Mouse (Mus musculus): ENCODE measurements around the gene Tbx4.

Gene Tbx4

DNA sequence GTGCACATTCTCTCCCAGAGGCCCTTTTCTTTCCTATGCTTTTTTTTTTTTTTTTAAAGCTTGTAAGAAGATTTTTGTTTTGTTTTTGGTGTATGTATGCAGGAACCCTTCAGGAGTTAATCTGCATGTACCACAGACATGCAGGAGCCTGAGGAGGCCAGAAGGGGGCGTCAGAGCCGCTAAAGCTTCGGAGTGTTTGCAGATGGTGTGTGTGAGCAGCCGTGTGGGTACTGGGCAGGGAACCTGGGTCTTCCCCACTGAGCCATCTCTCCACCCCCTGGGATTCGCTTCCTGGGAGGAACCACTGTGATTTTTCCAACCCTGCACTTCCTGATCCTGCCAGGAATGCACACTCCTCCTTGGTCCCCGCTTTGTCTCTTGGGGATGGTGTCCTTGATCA is 35.5 kb upstream of the Tbx4 start:
- 50% methylated on average over 6 of the region's 6 CpGs for WGBS

DNA sequence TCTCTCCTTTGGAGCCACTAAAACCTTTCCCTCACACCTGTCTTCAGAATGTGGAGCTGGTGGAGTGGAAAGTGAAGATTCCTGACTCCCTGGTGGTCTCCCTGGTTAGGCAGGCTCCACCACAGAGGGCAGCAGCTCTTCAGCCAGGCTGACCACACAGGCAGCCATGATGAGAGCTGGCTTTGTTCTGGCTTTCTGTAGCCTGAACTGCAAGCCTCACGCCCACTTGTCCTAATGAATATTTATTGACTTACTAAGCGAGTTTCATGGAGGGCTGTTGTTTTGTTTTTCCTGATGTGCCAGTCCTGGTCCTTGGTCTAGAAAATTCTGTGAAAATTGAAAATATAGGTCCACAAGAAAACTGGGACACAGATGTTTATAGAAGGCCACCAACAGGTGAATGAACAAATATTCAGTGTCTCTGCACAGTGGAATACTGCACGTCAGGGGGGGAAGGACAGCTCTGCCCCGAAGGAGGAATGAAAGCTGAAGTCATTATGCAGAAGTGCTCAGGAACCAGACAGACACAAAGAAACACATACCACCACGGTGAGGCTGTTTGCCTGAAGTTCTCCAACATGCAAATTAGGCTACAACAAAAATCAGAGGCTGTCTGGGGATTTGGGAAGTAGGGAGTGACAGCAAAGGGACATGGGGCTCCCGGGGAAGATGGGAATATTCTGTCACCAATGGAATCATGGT is 28.1 kb upstream of the Tbx4 start:
- 27% methylated on average over 6 of the region's 6 CpGs for WGBS

DNA sequence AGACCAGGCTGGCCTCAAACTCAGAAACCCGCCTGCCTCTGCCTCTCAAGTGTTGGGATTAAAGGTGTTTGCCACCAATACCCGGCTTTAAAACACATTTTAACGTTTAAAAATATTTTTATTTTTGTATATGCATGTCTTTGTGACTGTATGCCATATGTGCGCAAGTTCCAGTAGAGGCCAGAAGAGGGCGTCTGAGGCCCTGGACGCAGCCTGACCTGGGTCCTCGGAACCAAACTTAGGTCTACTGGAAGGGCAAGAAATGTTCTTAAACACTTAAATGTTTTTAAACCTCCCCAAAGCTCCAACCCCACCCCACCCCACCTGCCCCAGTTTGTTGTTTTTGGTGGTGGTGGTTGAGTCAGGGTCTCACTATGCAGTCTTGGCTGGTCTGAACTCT is 21.9 kb upstream of the Tbx4 start:
- WGBS: 43% methylated on average over 7 of the region's 7 CpGs

DNA sequence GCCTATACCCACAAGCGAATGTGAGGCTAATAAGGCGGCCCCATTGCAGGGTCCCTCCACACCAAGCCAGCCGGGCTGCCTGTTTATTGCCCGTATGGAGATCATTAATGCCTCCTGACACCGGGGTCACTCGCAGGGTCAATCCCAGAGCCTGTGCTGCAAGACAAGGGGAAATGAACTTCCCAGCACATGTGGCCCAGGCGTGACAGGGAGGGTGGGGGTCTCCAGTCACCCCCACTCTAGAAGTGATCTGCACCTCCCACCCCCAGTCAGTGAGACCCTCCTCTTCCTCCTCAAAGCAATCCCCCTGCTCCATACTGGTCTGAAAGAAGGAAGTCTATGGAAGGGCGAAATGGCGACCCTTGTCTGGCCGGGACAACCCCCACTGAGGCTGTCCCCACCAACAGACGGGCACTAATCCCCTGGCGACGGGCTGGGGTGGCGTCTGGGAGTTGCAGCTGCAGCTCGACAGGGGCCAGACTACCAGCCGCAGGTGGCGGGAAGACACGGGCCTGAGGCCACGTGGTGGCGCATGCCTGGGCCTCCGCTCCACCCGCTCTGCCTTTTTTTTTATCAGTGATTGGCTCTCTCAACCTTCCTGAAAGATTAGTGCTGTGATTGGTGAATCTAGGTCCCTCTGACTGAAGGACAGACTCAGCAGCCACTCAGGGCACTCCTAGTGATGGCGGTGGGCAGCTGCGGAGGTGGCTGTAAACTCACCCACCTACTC is 10.0 kb upstream of the Tbx4 start:
- 74% methylated on average over 24 of the region's 24 CpGs for WGBS

DNA sequence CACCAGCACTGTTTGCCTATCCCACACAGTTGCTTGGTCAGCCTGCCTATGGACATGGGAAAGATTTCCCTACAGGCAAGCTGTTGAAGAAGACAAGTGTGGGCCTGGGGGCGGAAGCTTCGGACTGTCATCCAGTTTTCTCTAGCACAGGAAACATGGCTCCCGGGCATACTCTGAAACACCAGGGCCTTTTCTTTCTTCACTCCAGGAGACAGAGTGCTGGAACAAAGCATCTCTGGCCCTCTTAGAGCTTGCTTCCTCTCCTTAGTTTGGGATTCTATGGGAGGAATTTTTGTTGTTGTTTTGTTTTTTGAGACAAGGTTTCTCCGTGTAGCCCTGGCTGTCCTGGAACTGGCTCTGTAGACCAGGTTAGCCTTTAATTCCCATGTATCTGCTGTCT is 1.7 kb upstream of the Tbx4 start:
- WGBS: 73% methylated on average over 4 of the region's 4 CpGs

DNA sequence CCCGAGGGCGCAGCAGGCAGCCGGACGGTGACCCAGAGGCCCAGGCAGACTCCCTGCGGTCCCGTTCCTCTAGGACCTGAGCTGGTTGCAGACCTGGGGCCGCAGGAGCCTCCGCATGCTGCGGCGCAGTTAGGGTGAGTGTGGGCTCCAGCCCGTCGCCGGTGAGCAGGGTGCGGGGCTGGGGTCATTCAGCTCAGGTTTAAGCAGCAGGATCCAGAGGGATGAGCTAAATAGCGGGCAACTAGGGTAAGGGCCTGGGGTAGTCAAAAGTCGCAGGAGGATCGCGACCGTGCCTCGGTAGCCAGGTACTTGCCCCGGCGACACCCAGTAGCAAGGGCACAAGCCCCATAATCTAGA is 185 bp downstream of the Tbx4 start:
- 12% methylated on average over 22 of the region's 22 CpGs for WGBS

DNA sequence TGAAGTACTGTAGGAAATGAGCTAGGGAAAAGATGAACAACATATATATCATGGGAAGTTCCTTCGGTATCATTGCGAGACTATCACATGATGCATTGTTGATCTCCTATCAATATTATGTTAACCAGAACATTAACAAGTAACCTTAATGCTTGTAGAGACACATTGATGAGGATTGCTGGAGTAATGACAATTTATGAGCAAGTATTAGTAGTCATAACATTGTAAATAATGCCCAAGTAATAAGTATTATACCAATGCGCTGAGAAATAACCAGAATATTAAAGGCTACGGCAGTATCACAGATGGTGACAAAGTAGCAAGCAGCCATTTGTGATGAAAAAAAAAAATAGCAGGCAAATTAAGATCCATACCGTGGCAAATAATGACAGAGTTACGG is 1.1 kb downstream of the Tbx4 start:
- WGBS: 26% methylated on average over 6 of the region's 6 CpGs

DNA sequence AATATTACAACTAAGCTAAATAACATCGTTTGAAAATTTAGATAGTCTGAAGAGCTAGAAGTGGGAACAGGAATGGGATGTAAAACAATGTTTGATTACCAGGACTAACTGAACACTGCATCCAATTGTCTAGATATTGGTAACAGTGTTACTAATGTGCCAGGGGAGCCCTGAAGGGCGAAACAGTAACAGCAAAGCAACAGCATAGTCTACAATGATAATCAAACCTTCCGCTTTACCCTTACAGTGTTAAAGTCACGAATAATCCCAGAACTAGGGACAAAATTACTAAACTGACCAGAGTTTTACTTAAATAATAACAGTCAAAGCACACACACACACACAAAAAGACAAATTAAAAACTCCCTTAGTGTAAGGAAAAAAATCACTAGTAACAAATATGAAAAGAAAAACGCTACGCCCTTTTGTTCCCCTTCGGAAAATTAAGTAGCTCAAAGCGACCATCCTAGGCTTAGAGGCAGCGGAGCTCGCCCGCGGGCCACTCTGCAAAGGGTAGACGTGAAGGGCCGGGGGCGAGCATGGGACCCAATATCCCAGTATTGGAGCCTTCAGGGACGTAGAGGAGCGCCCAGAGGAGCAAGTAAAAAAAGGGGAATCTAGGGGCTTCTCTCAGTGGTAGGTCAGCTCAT is 1.7 kb downstream of the Tbx4 start:
- 14% methylated on average over 17 of the region's 17 CpGs for WGBS

DNA sequence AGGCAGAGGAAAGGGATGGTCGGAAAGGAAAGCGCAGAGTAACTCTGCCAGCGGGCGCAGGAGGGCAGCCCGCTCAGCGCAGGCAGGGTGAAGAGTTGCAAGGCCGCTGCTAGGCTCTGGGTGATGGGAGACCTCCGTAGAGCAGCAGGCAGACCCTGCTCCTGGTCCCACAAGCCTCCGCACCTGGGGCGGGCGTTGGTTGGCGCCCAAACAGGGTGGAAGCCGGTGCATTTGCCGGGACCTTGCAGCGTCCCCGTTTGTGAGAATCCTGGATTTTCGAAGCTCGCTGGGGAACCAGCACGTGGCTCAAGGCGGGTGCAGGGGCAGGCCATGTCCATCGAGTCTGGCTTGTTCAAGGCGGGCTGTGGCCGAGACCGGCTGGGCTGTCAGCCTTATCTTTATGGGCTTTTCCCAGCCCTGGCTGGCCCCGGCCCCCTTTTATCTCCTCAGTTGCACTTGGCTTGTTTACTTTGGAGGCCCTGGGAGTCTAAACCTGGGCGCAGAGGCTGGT is 2.3 kb downstream of the Tbx4 start:
- 14% methylated on average over 26 of the region's 26 CpGs for WGBS

DNA sequence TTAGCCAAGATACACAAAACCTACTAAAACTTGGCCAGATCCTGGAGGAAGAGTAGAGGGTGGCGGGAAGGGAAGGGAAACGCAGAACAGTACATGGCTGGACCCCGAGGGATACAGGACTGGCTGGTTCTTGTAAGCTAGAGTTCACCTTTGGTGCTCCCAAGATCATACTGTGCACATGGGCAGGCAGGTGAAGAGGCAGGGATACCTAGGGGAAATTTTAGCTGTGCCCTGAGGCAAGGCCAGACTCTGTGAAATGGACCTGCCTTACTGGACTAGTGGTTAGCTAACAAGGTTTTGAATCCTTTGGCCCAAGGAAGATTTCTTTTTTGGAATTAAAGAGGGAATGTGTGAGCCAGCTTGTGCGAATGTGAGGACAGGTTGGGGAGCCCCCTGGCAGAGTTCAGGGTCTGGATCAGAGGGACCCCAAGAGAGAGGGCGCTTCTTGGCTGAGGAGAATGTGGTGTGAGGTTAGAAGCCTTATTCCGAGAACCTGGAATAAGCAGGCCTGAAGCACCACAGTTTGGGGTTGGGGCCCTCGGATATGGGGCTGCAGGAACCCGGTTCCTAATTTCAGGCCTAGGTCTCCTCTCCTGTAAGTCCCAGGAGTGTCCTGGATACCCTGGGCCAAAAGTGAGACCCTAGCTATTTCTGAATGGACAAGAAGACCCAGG is 3.0 kb downstream of the Tbx4 start:
- WGBS: 45% methylated on average over 8 of the region's 8 CpGs

DNA sequence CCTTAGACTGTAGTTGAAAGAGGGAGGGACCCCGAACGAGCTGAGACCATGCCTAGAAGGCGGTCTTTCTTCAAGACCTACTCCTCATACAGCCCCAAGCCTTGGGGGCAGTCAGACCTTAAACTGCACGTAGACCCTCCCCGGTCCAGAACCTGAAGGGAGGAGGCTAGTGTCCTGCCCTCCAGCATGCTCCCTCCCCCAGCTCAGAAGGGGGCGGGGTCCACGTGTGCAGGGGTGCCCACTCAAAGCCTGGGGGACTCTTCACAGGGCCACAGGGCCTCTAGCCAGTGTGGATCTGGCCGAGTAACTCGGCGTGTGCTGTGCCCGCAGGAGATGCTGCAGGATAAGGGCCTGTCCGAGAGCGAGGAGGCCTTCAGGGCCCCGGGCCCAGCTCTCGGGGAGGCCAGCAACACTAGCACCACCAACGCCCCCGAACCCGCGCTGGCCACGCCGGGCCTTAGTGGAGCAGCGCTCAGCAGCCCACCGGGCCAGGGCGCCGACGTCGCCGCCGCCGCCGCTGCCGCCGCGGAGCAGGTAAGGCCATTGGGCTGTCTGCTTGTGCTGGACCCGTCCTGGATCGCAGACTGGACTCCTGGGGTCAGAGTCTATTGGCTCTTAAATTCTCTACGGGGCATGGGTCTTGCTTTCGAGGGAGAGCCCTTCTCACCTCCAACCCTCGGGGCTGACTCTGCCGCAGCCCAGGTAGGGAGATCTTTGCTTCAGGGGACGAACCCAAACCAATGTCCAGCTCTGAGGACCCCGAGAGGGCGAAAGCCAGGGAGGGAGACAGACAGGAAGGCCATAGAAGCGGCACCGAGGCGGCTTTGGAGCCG is 3.7 kb downstream of the Tbx4 start:
- WGBS: 9% methylated on average over 47 of the region's 47 CpGs

DNA sequence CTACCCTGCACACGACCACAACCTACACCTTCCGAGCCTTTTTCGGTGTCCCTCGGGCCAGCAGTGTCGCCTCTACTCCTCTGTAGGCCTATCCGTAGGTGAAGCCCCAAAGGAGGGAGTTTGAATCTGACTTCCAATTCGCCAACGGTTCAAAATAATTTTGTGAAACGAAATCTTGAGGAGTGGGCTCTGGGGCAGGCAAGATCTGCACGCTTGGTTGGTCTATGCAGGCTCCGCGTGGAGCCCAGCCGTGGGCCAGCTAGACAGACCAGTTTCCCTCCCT is 4.3 kb downstream of the Tbx4 start:
- WGBS: 9% methylated on average over 13 of the region's 13 CpGs

DNA sequence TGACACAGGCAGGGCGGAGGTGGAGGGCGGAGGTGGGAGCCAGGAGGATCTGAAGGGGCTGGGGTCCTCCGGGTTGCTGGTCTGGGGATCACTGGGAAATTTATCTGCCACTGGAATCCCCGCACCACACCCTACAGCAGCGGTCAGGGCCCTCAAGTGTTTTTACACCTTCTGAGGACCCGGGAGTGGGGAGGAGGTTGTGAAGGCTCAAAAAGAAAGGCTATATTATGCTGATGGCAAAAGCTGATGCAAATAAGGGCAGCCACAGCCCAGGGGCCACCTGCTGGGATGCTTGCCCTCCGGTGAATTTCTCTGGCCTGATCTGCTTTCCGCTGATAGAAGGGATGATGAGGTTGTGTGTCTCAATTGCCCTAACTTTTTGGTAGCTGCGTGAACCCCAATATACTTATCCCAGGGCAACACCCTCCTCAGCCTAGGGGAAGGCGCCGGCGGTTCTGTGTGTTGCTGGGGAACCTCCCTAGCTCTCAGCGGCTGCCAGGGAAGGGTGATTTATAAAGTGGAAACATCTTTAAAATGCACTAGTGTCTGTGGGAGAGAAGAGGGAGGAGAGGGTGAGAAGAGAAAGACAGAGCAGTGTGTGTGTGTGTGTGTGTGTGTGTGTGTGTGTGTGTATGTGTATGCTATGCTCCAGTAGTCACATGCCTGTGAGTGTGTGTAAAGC is 4.9 kb downstream of the Tbx4 start:
- 10% methylated on average over 13 of the region's 13 CpGs for WGBS

DNA sequence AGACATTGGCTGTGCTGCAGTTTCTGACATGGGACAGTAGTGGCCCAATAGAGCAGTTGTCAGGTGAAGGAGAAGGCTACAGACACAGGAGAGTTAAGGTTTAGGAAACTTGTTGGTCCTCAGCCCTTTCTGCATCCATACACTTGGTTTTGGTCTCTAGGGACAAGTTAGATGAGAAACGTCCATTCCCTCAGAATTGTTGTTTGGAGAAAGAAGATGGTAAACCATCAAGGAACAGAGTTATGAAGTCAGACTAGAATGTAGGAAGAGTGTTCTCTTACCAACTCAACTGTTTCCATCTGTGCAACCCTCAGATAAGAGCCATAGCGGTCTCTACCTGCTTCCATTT is 5.4 kb downstream of the Tbx4 start:
- 18% methylated on average over 2 of the region's 2 CpGs for WGBS

DNA sequence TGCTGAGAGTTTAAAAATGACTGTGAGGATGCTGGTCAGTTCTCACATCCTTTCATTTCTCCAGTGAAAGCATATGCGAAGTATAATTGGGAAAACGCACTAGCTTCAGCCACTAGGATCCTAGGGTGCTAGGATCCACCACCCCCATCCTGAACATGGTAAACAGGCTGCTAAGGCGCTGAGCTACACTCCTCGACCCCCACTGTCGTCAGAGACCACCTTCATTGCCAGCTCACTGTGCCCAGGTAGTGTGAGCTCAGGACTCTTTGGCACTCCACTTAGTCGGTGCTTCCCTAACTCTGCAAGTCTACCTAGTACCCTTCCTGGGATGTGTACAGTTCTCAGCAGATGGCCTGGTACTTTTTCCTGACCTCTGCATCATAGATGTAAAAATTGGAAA is 6.5 kb downstream of the Tbx4 start:
- WGBS: 11% methylated on average over 6 of the region's 6 CpGs

DNA sequence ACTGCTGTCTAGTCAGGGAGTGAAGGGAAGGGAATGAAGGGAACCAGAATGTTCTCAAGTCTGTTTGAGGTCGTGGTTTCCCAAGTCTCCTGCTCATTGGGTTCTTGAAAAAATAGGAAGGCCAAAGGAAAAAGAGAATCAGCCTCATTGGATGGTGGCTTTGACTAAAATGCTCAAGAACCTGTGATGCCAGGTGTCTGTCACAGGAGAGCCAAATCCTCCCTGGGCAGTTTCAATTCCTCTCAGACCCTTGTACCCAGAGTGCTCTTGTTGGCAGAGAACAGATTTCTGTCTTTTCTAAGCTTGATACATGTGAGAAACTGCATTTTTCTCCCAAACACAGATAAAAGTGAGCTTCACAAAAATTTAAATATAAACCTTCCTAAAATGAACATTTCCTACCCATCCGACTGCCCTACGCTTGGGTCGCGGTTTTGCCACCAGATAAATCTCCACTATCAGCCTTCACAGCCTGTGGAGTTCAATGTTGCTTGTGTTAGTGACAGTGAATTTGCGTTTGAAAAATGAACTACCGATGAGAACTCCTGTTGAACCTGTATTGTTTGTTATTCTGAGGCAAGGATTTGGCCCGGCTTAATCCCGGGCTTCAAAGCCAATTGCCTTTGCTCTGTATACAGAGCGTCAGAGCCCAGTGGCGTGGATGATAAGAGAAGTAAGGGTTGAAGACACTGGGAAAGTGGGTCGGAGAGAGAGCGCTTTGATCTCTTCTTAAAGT is 7.3 kb downstream of the Tbx4 start:
- 21% methylated on average over 13 of the region's 13 CpGs for WGBS

DNA sequence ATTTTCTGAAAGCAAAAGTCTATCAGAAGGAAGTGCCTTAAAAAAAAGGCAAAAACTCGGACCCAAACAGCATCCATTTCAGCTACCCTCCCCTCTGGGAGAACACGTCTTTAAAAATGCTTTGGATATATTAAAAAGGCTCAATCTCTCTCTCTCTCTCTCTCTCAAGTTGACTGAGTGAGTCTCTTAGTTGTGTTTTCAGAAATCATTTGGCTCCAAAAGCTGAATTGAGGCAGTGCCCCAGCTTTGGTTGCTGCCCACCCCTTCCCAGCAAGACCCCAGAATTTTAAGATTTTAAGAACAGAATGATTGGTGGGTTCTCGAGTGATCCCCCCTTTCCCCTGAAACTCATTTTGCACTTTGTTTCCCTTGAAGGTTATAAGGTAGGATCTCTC is 7.9 kb downstream of the Tbx4 start:
- WGBS: 30% methylated on average over 3 of the region's 3 CpGs

DNA sequence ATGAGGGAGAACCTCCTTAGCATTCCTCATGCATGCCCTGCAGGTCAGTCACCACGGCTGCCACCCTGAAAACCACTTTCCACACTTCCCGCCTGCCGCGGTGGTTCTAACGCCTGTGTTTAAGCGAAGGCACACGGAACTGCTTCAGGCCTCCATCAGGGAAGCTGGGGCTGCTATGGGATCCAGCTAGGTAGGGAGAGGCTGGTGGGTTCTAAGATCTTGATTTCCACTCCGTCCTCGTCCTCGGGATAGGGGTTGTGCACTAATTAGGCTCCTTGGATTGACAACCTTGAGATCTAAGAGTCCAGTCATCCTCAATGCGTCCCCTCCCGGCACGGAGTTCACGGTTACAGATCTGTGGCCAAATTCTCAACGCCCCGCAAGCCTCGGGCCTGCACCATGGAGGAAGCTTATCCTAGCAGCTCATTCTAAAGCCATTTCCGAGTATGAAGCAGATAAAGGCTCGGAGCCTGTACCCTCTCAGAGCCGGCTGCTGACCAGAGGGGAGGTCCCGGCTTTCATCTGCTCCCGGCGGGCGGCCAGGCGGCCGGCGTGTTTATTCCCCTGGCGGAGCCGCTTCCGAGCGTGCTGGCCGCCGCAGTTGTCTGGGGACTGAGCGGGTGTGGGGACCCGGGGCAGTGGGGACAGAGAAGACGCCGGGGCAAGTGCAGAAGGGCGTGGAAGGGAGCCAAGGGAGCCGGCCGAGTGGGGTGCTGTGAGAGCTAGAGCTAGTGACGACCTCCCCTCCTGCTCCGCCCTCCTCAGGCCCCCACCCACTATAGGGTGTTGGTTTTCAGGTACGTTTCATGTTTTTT is 8.7 kb downstream of the Tbx4 start:
- WGBS: 7% methylated on average over 43 of the region's 43 CpGs

DNA sequence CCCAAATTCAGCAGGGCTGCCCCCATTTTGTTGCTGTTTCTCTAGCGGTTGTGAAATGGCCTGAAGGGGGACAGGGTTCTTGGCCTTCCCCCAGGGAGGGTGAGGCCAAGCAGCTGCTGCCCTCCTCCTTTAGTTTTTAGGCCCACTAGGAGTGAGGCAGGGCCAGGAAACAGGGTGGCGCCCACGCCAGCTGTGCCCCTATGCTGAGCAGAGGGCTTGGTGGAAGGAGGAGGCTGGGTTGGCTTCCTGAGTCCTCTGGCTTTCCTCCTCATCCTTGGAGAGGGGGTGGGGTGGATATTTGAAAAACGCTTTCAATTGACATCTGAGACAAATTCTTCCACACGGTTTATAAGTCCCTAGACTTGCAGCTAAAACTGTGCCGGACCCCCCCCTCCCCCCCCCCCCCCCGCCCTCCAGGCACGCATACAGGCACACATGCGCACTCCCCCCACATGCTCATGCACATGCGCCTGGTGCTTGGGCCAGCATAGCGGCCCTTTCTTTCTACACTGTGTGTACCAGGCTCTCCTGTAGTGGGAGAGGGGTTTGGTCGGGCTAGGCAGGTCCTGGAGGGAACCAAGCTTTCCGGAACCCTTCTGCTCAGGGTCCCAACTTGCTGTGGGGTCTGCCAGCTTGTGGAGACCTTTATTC is 10.2 kb downstream of the Tbx4 start:
- WGBS: 58% methylated on average over 13 of the region's 13 CpGs

All from cerebral cortex, adult 2 months (tissue).